Mouse (Mus musculus) liver, embryonic 15.5 days (tissue): Measurements from ENCODE around the gene Lonrf3. TPM values are rescaled to one million over a fixed set of nuclear protein-coding genes. Genes with fewer than 3 reads are reported as not detected.

Source experiments
- ATAC-seq: fragments of 200-750 bp; cut with Nextera tagmentation; 2 replicates; pipeline ENCODE4 v1.8.0; 2017; ENCODE audit warnings: moderate number of reproducible peaks, mild to moderate bottlenecking, moderate library complexity; ENCODE audit not compliant: insufficient read depth
- H3K27ac ChIP-seq: fragments of 300-500 bp; sonication (generic); replicated peaks from 2 replicates; pipeline ENCODE4 v1.5.1; 2015; ENCODE audit warnings: mild to moderate bottlenecking, inconsistent platforms
- H3K27me3 ChIP-seq: fragments of 300-500 bp; sonication (generic); 2 replicates; pipeline ENCODE4 v1.6.1; 2015; ENCODE audit warnings: mild to moderate bottlenecking, inconsistent platforms
- H3K36me3 ChIP-seq: fragments of 300-500 bp; sonication (generic); replicated peaks from 2 replicates; pipeline ENCODE4 v1.6.1; 2015; ENCODE audit warnings: moderate library complexity, mild to moderate bottlenecking, inconsistent platforms
- H3K4me1 ChIP-seq: fragments of 300-500 bp; sonication (generic); replicated peaks from 2 replicates; pipeline ENCODE4 v1.6.1; 2015; ENCODE audit warnings: inconsistent platforms
- H3K4me2 ChIP-seq: fragments of 300-500 bp; sonication (generic); 2 replicates; pipeline ENCODE4 v1.6.1; 2015; ENCODE audit warnings: moderate library complexity, mild to moderate bottlenecking, inconsistent platforms
- H3K4me3 ChIP-seq: fragments of 300-500 bp; sonication (generic); replicated peaks from 2 replicates; pipeline ENCODE4 v1.5.1; 2015; ENCODE audit warnings: mild to moderate bottlenecking, inconsistent platforms
- H3K9ac ChIP-seq: fragments of 300-500 bp; sonication (generic); 2 replicates; pipeline ENCODE4 v1.6.1; 2015; ENCODE audit warnings: moderate library complexity, mild to moderate bottlenecking, inconsistent platforms
- H3K9me3 ChIP-seq: fragments of 300-500 bp; sonication (generic); replicated peaks from 2 replicates; pipeline ENCODE4 v1.6.1; 2016; ENCODE audit warnings: inconsistent platforms
- WGBS: fragments of 180-500 bp; shearing (Covaris S2); methylation state at CpG from one replicate; pipeline ENCODE4 v1.1.7; 2015; ENCODE audit warnings: mixed read lengths; ENCODE audit not compliant: insufficient replicate concordance; 5-methylcytosine and 5-hydroxymethylcytosine counted together
- microRNA-seq: library from miRNA; unstranded; fragments of <30 nt; microRNA quantifications from one replicate; pipeline ENCODE4, GENCODE M21; 2016
- polyA plus RNA-seq: library from polyadenylated mRNA; unstranded; fragments of >200 nt; fragmentation: Nextera tagmentation; extraction: Ambion mirVana; gene quantifications from 2 replicates; pipeline ENCODE4 v1.2.1, GENCODE M21; 2015

The Lonrf3 gene
- polyA plus RNA-seq, 1 experiment from 2014 or later, result 0.55 TPM

- WGBS, result 36% methylated on average over 6 of the region's 6 CpGs
- no peak overlapping the region for H3K4me3 ChIP-seq
Measured at GRCm38 (mm10) chrX:36393279-36393678, 65.1 kb downstream of the Lonrf3 start.

GRCm38 (mm10) chrX:36400980-36401379 lies 72.8 kb downstream of the Lonrf3 start, which contains the start of gene Gm6268:
Gene Gm6268 (plus strand): TSS chrX:36401280.
- H3K27ac ChIP-seq, result no peak within 1 kb of the TSS
- H3K4me3 ChIP-seq, result no peak within 1 kb of the TSS
- no peaks in the 10 kb centered on the region for H3K9me3 ChIP-seq
- no peaks in the 10 kb centered on the region for H3K36me3 ChIP-seq
- no peak within 1 kb of the TSS for H3K4me2 ChIP-seq
- ATAC-seq, result no peak
- H3K9ac ChIP-seq, result no peak within 1 kb of the TSS
- 80% methylated on average over 13 of the region's 13 CpGs for WGBS
- no peaks in the 10 kb centered on the region for H3K27me3 ChIP-seq
- no peaks in the 10 kb centered on the region for H3K4me1 ChIP-seq

More at GRCm38 (mm10) chrX:36393279-36393678, 65.1 kb downstream of the Lonrf3 start:
- no peaks in the 10 kb centered on the region for H3K4me1 ChIP-seq
- H3K36me3 ChIP-seq, result no peaks in the 10 kb centered on the region
- H3K27me3 ChIP-seq, result no peaks in the 10 kb centered on the region
- ATAC-seq, result no peak
- H3K27ac ChIP-seq, result no peak overlapping the region
- H3K9ac ChIP-seq, result no peak overlapping the region
- no peak overlapping the region for H3K4me2 ChIP-seq
- no peaks in the 10 kb centered on the region for H3K9me3 ChIP-seq

DNA sequence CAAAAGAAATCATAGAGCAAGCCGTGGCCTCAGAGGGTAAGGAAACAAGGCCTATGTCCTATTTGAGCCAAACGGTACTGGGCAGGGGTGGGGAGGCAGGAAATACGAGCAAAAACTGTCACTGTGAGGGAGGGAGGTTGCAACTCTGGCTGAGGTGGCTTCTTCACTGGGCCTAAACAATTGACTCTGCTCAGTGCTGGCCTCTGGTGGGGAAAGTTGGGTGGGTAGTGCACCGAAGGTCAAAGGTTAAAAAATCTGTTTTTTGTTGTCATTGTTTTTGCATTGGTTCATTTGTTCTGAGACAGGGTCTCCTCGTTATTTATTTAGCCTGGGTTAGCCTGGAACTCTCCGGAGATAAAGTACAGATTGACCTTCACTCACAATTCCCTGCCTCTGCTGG lies 74.2 kb downstream of the Lonrf3 start:
- Histone ChIP-seq H3K4me2 (no peak overlapping the region), H3K27ac (no peak overlapping the region), H3K4me1 (no peaks in the 10 kb centered on the region), H3K4me3 (no peak overlapping the region), H3K36me3 (no peaks in the 10 kb centered on the region), H3K9ac (no peak overlapping the region), H3K27me3 (no peaks in the 10 kb centered on the region), H3K9me3 (no peaks in the 10 kb centered on the region)
- ATAC-seq, result no peak
- 40% methylated on average over 6 of the region's 6 CpGs for WGBS

Small RNA genes within 50 kb of the gene (microRNA-seq; reads per million reads assigned to microRNA genes)
- gene Gm44485, result not detected

Other genes with a start within 250 kb of the Lonrf3 start
- 5.4 and 6.0 TPM in 2 replicates for gene Il13ra1, start 216.2 kb upstream of the Lonrf3 start, polyA plus RNA-seq
- gene Zcchc12, start 132.4 kb upstream of the Lonrf3 start, polyA plus RNA-seq, result 0.25 and 0.41 TPM in 2 replicates
- not detected in 2 replicates for gene Gm6268, start 72.9 kb downstream of the Lonrf3 start, polyA plus RNA-seq
- not detected in 2 replicates for gene Gm14569, start 163.5 kb downstream of the Lonrf3 start, polyA plus RNA-seq